Mouse (Mus musculus) kidney, postnatal 14 days (tissue): ENCODE data around the gene Plcl1.

Experiments used
- DNase-seq: peaks from one replicate; pipeline ENCODE4 v3.0.0; 2022; ENCODE audit warnings: mixed read lengths

The Plcl1 gene

GRCm38 (mm10) chr1:55405272-55406022, at the start of gene Plcl1:
Gene Plcl1, plus strand, starts transcription at chr1:55405921.
- DNase-seq, result peak; percentile 98

GRCm38 (mm10) chr1:55362634-55363033, 43.1 kb upstream of the Plcl1 start:
- peak; percentile 1 for DNase-seq

DNA sequence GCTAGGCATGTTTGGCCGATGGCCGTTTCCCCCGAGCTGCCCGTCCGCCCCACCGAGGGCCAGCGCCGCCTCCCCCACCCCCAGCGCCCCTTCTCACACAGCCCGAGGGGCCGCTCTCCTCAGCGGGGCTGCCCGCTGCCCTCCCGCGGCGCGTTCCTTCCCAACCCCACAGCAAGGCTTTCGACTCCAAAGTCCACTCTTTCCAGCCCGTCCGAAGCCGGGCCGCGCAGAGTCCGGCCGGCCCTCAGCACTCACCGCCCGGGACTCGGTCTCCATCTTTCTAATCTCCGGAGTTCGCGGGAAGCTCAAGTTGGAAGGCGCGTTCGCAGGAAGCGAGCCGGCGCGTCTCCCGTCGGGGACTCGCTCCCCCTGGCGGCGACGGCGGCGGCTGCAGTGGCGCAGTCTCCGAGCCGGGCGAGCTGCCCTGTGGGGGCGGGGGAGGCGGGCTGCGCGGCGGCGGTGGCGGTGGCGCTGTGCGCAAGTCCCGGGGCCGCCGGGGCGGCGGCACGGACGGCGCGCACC, 42.6 kb upstream of the Plcl1 start, which contains the start of gene Boll:
Gene Boll (minus strand): TSS at position 426 of the 522 bp plus-strand sequence.
- DNase-seq, result peak; percentile 74

- DNase-seq, result peak; percentile 44
Observed at GRCm38 (mm10) chr1:55363586-55363985, 42.1 kb upstream of the Plcl1 start.

GRCm38 (mm10) chr1:55372626-55373025, 33.1 kb upstream of the Plcl1 start:
- DNase-seq, result no peak

DNA sequence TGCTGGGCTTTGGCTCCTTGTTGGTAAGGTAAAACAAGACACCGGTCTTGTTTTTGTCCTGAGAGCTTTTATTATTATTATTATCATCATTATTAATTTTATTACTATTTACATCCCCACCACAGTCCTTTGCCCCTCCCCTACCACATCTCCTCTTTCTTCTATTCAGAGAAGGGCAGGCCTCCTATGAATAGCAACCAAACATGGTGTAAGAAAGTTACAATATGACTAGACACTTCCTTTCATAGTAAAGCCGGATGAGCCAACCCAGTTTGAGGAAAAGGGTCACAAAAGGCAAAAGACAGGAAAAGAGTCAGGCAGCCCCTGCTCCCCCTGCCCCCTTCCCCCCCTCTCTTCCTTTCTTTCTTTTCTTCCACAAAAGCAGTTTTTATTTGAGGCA, 25.2 kb upstream of the Plcl1 start:
- DNase-seq, result no peak

DNA sequence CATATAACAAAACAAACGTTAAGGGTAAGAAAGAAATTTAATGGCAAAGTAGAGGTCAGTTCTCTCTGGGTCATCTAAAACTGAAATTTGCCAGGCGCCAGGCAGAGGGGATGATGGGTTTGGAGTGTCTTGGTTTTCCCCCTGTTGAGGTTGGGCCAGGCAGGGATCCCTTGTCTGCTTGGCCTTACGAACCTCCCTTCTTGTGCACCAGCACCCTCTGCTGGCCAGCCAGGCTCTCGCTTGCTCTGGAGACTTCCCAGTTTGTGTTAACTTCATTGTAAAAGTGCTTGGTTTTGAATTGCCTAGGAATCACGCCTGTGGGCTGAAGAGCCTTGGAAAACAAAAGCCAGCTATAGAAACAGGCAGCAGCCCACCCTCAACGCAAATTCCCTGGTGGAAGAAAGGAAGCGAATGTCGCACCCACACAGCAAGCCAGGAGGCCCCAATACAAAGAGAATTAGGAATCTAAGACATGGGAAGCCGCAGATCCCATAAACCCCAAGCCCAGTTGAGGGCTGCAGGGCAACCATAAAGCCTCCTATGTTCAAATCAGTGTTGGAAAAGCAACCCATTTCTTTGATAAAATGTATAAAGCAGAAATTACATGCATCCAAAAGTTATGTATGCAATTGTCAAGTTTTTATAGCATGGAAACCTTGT, 22.5 kb upstream of the Plcl1 start:
- DNase-seq, result peak; percentile 80

GRCm38 (mm10) chr1:55399891-55400290, 5.8 kb upstream of the Plcl1 start:
- DNase-seq, result no peak

DNA sequence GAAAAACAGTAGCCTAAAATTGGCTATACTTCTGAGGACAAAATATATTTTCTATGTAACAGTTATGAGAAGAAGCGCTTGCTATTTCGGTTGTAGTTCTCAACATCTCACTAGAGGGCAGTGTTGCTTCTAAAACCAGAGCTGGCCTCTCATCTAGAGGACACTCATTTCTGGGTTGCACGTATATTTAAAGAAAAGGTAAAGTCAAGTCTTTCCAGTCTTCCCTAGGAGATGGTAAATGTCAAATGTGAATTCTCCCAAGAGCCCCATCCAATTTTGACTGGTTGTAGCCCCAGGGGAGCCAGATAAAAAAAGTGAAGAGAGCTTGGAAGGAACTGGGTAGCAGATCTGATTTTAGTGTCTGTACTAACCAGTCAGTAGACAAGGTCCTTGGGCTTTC, 1.3 kb upstream of the Plcl1 start:
- DNase-seq, result peak; percentile 76

- DNase-seq, result peak; percentile 87
Observed at GRCm38 (mm10) chr1:55406023-55406413, 297 bp downstream of the Plcl1 start.

- peak; percentile 36 for DNase-seq
Observed at GRCm38 (mm10) chr1:55406531-55407375, 1.0 kb downstream of the Plcl1 start.

- DNase-seq, result no peak
Observed at GRCm38 (mm10) chr1:55410670-55411069, 4.9 kb downstream of the Plcl1 start.

DNA sequence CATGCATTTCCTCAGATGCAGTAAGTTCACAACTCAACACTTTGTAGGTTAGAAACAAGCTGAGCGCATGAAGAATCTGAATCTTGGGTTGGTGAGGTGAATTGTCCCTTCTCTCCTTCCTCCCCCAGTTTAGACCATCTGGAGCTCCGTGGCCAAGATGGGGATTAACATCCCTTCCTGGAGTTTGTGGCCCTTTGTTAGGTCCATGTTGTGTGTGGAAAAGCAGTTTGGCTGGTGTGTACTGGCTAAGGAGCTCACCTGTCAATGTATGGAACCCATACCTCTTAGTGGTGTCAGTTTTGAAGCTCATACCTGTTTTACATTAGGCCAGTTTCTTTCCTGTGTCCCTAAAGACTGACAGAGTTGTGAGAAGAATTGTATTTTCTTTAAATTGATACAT, 5.4 kb downstream of the Plcl1 start:
- DNase-seq, result no peak

DNA sequence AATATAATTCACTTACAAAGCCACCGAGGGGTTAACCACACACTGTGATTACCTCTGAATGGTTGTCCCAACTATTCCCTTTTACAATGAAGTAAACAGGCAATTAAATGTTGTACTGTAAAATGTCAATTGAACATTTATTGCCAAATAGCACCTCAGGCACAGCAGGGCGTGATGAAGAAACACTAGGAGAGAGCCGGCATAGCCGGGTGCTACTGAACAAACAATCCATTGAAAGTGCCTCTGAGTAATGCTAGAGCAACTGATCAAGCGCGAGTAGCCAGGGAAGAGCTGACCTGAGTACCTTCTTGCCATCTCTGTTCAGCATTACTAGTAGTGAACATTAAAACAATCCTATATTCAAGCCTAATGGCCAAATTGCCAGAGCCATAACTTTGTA, 6.8 kb downstream of the Plcl1 start:
- DNase-seq, result no peak

DNA sequence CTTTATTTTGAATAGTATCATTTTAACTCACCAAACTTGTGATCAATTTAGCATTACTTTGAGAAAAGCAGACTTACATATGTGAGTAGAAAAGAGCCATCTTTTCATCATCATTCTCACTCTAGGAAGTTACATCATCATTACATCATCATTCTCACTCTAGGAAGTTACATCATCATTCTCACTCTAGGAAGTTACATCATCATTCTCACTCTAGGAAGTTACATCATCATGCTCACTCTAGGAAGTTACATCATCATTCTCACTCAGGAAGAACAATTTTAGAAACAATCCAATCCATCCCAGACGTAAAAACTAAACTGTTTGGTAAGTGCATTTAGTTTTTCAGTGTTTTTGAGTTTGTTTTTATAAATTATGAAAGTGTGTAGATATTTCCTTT, 7.8 kb downstream of the Plcl1 start:
- DNase-seq, result no peak

- no peak for DNase-seq
Observed at GRCm38 (mm10) chr1:55418968-55419367, 13.2 kb downstream of the Plcl1 start.

DNA sequence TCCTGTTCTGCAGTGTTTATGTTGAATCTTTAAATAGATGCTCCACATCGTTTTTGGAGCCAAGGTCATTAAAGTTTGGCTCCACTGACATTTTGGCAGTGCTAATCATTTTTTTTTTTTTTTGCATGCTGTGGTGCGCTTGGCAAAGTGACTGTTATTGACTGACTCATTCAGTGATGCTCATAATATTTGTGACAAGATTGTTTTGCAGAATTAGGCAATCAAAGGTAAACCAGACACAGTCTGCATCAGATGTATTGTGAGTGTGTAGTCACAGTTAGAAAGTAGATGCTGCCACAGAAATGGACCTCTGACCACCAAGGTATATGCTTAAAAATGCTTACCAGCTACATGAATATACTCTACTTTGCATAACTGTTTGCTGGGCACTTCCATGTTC, 21.9 kb downstream of the Plcl1 start:
- no peak for DNase-seq

- no peak for DNase-seq
Observed at GRCm38 (mm10) chr1:55429051-55429450, 23.3 kb downstream of the Plcl1 start.

GRCm38 (mm10) chr1:55429708-55430107, 24.0 kb downstream of the Plcl1 start:
- DNase-seq, result no peak

- DNase-seq, result no peak
Observed at GRCm38 (mm10) chr1:55430587-55430986, 24.9 kb downstream of the Plcl1 start.

DNA sequence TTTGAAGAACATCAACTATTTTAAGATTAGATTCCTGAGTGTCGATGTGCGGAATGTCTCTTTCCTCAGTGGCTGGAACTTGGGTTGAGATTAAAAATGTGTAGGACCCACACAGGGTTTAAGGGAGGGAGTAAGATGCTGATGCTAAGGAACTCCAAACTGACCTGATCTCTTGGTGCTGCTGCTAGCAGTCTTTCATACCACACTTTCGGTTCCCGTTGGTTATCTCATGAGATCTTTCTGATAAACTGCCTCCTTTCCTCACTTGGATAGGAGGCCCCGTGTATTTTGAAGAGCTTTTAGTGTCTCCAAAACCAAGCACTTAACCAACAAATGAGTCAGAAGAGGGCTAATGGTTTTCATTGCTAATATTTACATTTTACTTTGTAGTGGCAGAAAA, 30.9 kb downstream of the Plcl1 start:
- no peak for DNase-seq

DNA sequence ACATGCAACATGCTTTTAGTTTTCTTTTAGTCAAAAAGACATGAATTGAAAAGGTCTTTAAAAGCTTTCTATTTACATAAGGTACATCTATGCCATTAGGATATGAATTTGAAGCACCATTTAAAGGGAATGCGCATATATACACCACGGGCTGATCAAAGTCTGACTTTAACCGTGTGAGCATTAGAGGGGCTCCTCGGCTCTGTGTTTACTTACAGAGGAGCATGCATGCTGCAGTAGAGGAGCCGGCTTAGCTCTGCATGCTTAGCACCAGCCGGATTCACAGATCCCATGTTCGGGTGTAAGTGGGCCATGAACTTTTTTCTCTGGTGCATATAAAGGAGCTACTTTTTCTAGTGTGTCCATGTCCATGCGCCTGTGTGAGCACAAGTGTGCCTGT, 31.4 kb downstream of the Plcl1 start:
- DNase-seq, result no peak

GRCm38 (mm10) chr1:55438617-55439016, 32.9 kb downstream of the Plcl1 start:
- DNase-seq, result no peak
